Mouse (Mus musculus): ENCODE results near the gene Large2.

- no peak for TF ChIP-seq CTCF (IDR thresholded peaks at IDR 0.05; ENCODE audit: extremely low read depth, insufficient read depth, low read length)
- TF ChIP-seq POLR2A (IDR thresholded peaks at IDR 0.05; ENCODE audit: extremely low read depth, insufficient read depth, low read length), result no peak
These were observed 5.9 kb upstream of the Large2 start for GRCm38 (mm10) chr2:92380495-92381050.
